Mouse (Mus musculus) MEL (cell line): Measurements from ENCODE around the gene Fgfr2. TPM values are rescaled to one million over a fixed set of nuclear protein-coding genes. Genes with fewer than 3 reads are reported as not detected.

Source experiments
- DNase-seq: peaks from one replicate; pipeline ENCODE4 v3.0.0; 2011; ENCODE audit warnings: low read depth, low spot score
- H3K27ac ChIP-seq: 2 replicates; pipeline ENCODE4 v1.5.1; 2012; ENCODE audit warnings: low read depth, mild to moderate bottlenecking, control low read depth, low read length, moderate library complexity; ENCODE audit not compliant: control insufficient read depth
- H3K27me3 ChIP-seq, 2 experiments: fragments of 150-350 bp in 1 of 2; sonication (generic) in 1 of 2; 2 replicates each; pipeline ENCODE4 v1.6.1; 2012; ENCODE audit warnings: low read length in 2 of 2, mild to moderate bottlenecking in 2 of 2, improper control_type of control experiment in 1 of 2, moderate library complexity in 1 of 2; ENCODE audit not compliant: insufficient read depth in 2 of 2, control insufficient read depth in 1 of 2
- H3K36me3 ChIP-seq, 2 experiments: 2 replicates each; pipeline ENCODE4 v1.6.1; 2012 to 2014; ENCODE audit warnings: low read length in 2 of 2, improper control_type of control experiment in 1 of 2, inconsistent platforms in 1 of 2, mild to moderate bottlenecking in 1 of 2; ENCODE audit not compliant: insufficient read depth in 2 of 2, control insufficient read depth in 1 of 2
- H3K4me1 ChIP-seq, 2 experiments: fragments of 150-350 bp in 1 of 2; sonication (generic) in 1 of 2; 2 replicates each; pipeline ENCODE4 v1.6.1; 2012; ENCODE audit warnings: low read length in 2 of 2, improper control_type of control experiment in 1 of 2, mild to moderate bottlenecking in 1 of 2; ENCODE audit not compliant: insufficient read depth in 2 of 2, control insufficient read depth in 1 of 2
- H3K4me3 ChIP-seq, 2 experiments: fragments of 150-350 bp in 1 of 2; sonication (generic) in 1 of 2; 2 replicates each; pipeline ENCODE4 v1.5.1; 2012; ENCODE audit warnings: low read depth in 2 of 2, low read length in 2 of 2, mild to moderate bottlenecking in 2 of 2, moderate library complexity in 2 of 2, control low read depth in 1 of 2, improper control_type of control experiment in 1 of 2; ENCODE audit not compliant: control insufficient read depth in 1 of 2, insufficient read depth in 1 of 2
- H3K79me2 ChIP-seq: 2 replicates; pipeline ENCODE4 v1.6.1; 2012; ENCODE audit warnings: mild to moderate bottlenecking, low read length, moderate library complexity; ENCODE audit not compliant: control insufficient read depth, poor library complexity, insufficient read depth
- H3K9ac ChIP-seq: 2 replicates; pipeline ENCODE4 v1.6.1; 2012; ENCODE audit warnings: low read depth, mild to moderate bottlenecking, control low read depth, low read length, moderate library complexity; ENCODE audit not compliant: control insufficient read depth, poor library complexity, severe bottlenecking
- H3K9me3 ChIP-seq: fragments of 150-350 bp; sonication (generic); replicated peaks from 2 replicates; pipeline ENCODE4 v1.6.1; 2012; ENCODE audit warnings: mild to moderate bottlenecking, low read length, improper control_type of control experiment, moderate library complexity; ENCODE audit not compliant: insufficient read depth
- CHD2 ChIP-seq: IDR thresholded peaks from 2 replicates; pipeline ENCODE4 v1.6.1; 2011; ENCODE audit warnings: low read length, improper control_type of control experiment
- CTCF ChIP-seq, 3 experiments: IDR thresholded peaks in 2 of 3; conservative IDR thresholded peaks in 1 of 3; 2 replicates each; pipeline ENCODE4 v1.5.1; 2011 to 2012; ENCODE audit warnings: low read length in 3 of 3, low read depth in 2 of 3, mild to moderate bottlenecking in 2 of 3, improper control_type of control experiment in 1 of 3, inconsistent platforms in 1 of 3, mixed read lengths in 1 of 3, moderate library complexity in 1 of 3; ENCODE audit not compliant: control insufficient read depth in 1 of 3, insufficient read depth in 1 of 3, poor library complexity in 1 of 3, severe bottlenecking in 1 of 3
- E2F4 ChIP-seq: IDR thresholded peaks from 2 replicates; pipeline ENCODE4 v1.6.1; 2011; ENCODE audit warnings: low read depth, low read length, improper control_type of control experiment, borderline replicate concordance
- GABPA ChIP-seq: IDR thresholded peaks from 2 replicates; pipeline ENCODE4 v1.6.1; 2012; ENCODE audit warnings: low read depth, mild to moderate bottlenecking, inconsistent platforms, low read length, improper control_type of control experiment, moderate library complexity
- GATA1 ChIP-seq: IDR thresholded peaks from 2 replicates; pipeline ENCODE4 v1.6.1; 2011; ENCODE audit warnings: low read depth, low read length, improper control_type of control experiment
- HCFC1 ChIP-seq: IDR thresholded peaks from 2 replicates; pipeline ENCODE4 v1.6.1; 2012; ENCODE audit warnings: low read depth, mild to moderate bottlenecking, inconsistent platforms, low read length, improper control_type of control experiment, moderate library complexity
- JUND ChIP-seq: IDR thresholded peaks from 2 replicates; pipeline ENCODE4 v1.6.1; 2011; ENCODE audit warnings: low read depth, mild to moderate bottlenecking, improper control_type of control experiment, low read length
- KAT2A ChIP-seq: conservative IDR thresholded peaks from 2 replicates; pipeline ENCODE4 v1.6.1; 2012; ENCODE audit warnings: low read depth, low read length, improper control_type of control experiment, inconsistent platforms
- NRF1 ChIP-seq: IDR thresholded peaks from 2 replicates; pipeline ENCODE4 v1.6.1; 2014; ENCODE audit warnings: low read depth, mild to moderate bottlenecking, inconsistent platforms, low read length, improper control_type of control experiment, moderate library complexity; ENCODE audit not compliant: poor library complexity, insufficient read depth, severe bottlenecking
- POLR2A ChIP-seq, 2 experiments: IDR thresholded peaks; 2 replicates each; pipeline ENCODE4 v1.6.1; 2011 to 2012; ENCODE audit warnings: low read length in 2 of 2, mild to moderate bottlenecking in 2 of 2, control low read depth in 1 of 2, improper control_type of control experiment in 1 of 2, low read depth in 1 of 2, moderate library complexity in 1 of 2; ENCODE audit not compliant: control insufficient read depth in 1 of 2, insufficient read depth in 1 of 2, poor library complexity in 1 of 2
- POLR2AphosphoS5 ChIP-seq: IDR thresholded peaks from 2 replicates; pipeline ENCODE4 v1.6.1; 2012; ENCODE audit warnings: low read depth, borderline replicate concordance, mild to moderate bottlenecking, inconsistent platforms, low read length, moderate library complexity, mixed read lengths
- SMC3 ChIP-seq: IDR thresholded peaks from 2 replicates; pipeline ENCODE4 v1.6.1; 2011; ENCODE audit warnings: low read depth, low read length, improper control_type of control experiment
- TCF12 ChIP-seq: IDR thresholded peaks from 2 replicates; pipeline ENCODE4 v1.6.1; 2014; ENCODE audit warnings: low read depth, mild to moderate bottlenecking, inconsistent platforms, low read length, improper control_type of control experiment, moderate library complexity
- USF1 ChIP-seq: IDR thresholded peaks from 2 replicates; pipeline ENCODE4 v1.6.1; 2014; ENCODE audit warnings: low read depth, mild to moderate bottlenecking, inconsistent platforms, low read length, improper control_type of control experiment, moderate library complexity
- USF2 ChIP-seq, 2 experiments: IDR thresholded peaks; 2 replicates each; pipeline ENCODE4 v1.6.1; 2011 to 2012; ENCODE audit warnings: improper control_type of control experiment in 2 of 2, low read length in 2 of 2, borderline replicate concordance in 1 of 2, inconsistent platforms in 1 of 2, low read depth in 1 of 2, mild to moderate bottlenecking in 1 of 2; ENCODE audit not compliant: insufficient read depth in 1 of 2
- ZMIZ1 ChIP-seq: IDR thresholded peaks from 2 replicates; pipeline ENCODE4 v1.6.1; 2012; ENCODE audit warnings: low read depth, mild to moderate bottlenecking, inconsistent platforms, low read length, improper control_type of control experiment, moderate library complexity
- polyA plus RNA-seq, 2 experiments: library from polyadenylated mRNA; stranded (reverse) in 1 of 2; unstranded in 1 of 2; fragments of >175 nt in 1 of 2; fragments of >200 nt in 1 of 2; gene quantifications; 2 replicates each; pipeline versions ENCODE4 v1.2.1 to v1.2.4; 2012; ENCODE audit warnings: low replicate concordance in 2 of 2, low read depth in 1 of 2; ENCODE audit not compliant: insufficient read length in 2 of 2, insufficient read depth in 1 of 2, missing spikeins in 1 of 2
- total RNA-seq: library from RNA; depleted of rRNA; stranded (reverse); fragments of 300-350 nt; gene quantifications from 2 replicates; pipeline ENCODE4 v1.2.3, GENCODE M21; 2012

Fgfr2 gene
- total and polyA plus RNA-seq, 3 experiments, result not detected

DNA sequence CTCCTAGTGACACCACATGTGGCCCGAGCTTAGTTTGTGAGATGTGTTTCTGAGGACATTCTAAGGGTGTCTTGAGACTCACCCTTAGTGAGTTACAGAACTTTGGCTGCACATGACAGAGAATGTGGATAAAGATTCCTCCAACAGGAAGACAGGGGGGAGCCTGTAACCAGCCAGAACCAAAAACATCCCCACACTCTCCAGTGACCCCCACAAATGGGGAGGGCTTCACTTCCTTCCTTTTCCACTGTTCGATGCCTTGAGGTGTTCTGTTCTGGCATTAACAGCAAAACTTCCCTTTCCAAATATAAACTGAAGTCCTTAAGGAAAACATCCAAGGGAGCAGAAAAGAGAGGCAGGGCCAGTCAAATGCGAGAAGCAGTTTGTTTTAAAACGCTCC lies 886.0 kb downstream of the Fgfr2 start:
- Histone ChIP-seq H3K4me3 (no peak overlapping the region), H3K27ac (no peak overlapping the region), H3K79me2 (no peaks in the 10 kb centered on the region), H3K9me3 (no peaks in the 10 kb centered on the region), H3K9ac (no peak overlapping the region), H3K36me3 (peaks cover 0 to 2% of the 10 kb centered on the region in 2 experiments; a peak in 2 of 4 replicates), H3K4me1 (0 out of 4 replicates have a peak, but pooled peaks cover 0 to under 1% of the 10 kb centered on the region in 2 experiments), H3K27me3 (no peaks in the 10 kb centered on the region)
- TF ChIP-seq JUND (no peak), GATA1 (no peak)
- DNase-seq, result no peak

DNA sequence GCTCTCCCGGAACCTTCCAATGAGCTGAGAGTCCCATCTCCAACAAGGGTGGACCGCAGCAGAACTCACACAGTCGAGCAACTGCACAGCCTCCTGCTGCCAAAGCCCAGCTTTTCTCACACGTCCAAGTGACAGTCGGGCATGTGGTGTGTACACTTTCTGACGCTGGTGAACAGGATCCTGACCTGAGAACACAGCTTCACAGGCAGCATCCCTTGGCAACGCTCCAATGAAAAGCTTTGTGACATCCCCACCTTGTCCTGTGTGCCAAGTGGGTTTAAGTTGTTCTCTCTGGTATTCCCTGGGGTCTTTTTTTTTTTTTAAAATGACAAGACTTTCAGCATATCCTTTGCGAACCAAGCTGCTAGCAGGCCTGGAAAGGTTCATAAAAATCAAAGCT lies 886.4 kb downstream of the Fgfr2 start:
- Histone ChIP-seq H3K9ac (no peak overlapping the region), H3K4me1 (peaks cover 0 to 4% of the 10 kb centered on the region in 2 experiments; a peak in 2 of 4 replicates), H3K36me3 (peaks cover 1 to 2% of the 10 kb centered on the region in 2 experiments; a peak in 3 of 4 replicates), H3K79me2 (no peaks in the 10 kb centered on the region), H3K4me3 (no peak overlapping the region), H3K9me3 (no peaks in the 10 kb centered on the region), H3K27me3 (no peaks in the 10 kb centered on the region), H3K27ac (no peak overlapping the region)
- TF ChIP-seq SMC3 (no peak), GABPA (no peak)
- no peak for DNase-seq

- peaks cover 4 to 15% of the 10 kb centered on the region in 2 experiments; a peak in 3 of 4 replicates for H3K4me1 ChIP-seq
Measured at GRCm38 (mm10) chr7:132234250-132234649, 888.9 kb downstream of the Fgfr2 start.

More at GRCm38 (mm10) chr7:132234250-132234649, 888.9 kb downstream of the Fgfr2 start:
- Histone ChIP-seq H3K27ac (no peak overlapping the region), H3K4me3 (no peak overlapping the region), H3K36me3 (peaks cover 2% of the 10 kb centered on the region in 2 experiments; a peak in 3 of 4 replicates), H3K9me3 (no peaks in the 10 kb centered on the region), H3K9ac (no peak overlapping the region), H3K27me3 (no peaks in the 10 kb centered on the region), H3K79me2 (no peaks in the 10 kb centered on the region)
- TF ChIP-seq ZMIZ1, result no peak
- no peak for TF ChIP-seq TCF12
- TF ChIP-seq POLR2A (IDR thresholded peaks at IDR 0.05; ENCODE audit: control insufficient read depth in 1 of 2, insufficient read depth in 1 of 2, low read depth in 1 of 2, low read length in 2 of 2, poor library complexity in 1 of 2), result no peak
- TF ChIP-seq KAT2A, result no peak
- TF ChIP-seq SMC3, result no peak
- no peak for TF ChIP-seq CTCF (IDR thresholded peaks at IDR 0.05 in 2 of 3, conservative IDR thresholded peaks at IDR 0.05 in 1 of 3; ENCODE audit: control insufficient read depth in 1 of 3, insufficient read depth in 1 of 3, low read depth in 2 of 3, low read length in 3 of 3, poor library complexity in 1 of 3, severe bottlenecking in 1 of 3)
- no peak for TF ChIP-seq HCFC1
- no peak for TF ChIP-seq CHD2
- TF ChIP-seq NRF1, result no peak
- TF ChIP-seq USF2 (IDR thresholded peaks at IDR 0.05; ENCODE audit: borderline replicate concordance in 1 of 2, insufficient read depth in 1 of 2, low read depth in 1 of 2, low read length in 2 of 2), result no peak
- no peak for TF ChIP-seq USF1
- TF ChIP-seq JUND, result no peak
- TF ChIP-seq POLR2AphosphoS5, result no peak
- TF ChIP-seq E2F4, result no peak
- no peak for DNase-seq
